Mouse (Mus musculus) thymus, adult 2 months (tissue): ENCODE results near the gene Zfp821.

Source experiments
- CTCF ChIP-seq: fragments of 200-500 bp; IDR thresholded peaks from 2 replicates; pipeline ENCODE4 v1.5.1; 2012; ENCODE audit warnings: mild to moderate bottlenecking, control low read depth, low read length, moderate library complexity, borderline replicate concordance; ENCODE audit not compliant: control insufficient read depth, poor library complexity, insufficient read depth; ENCODE audit errors: extremely low read depth
- POLR2A ChIP-seq: fragments of 200-500 bp; IDR thresholded peaks from 2 replicates; pipeline ENCODE4 v1.6.1; 2012; ENCODE audit warnings: mild to moderate bottlenecking, low read length, control low read depth, moderate library complexity; ENCODE audit not compliant: control insufficient read depth, poor library complexity, insufficient read depth; ENCODE audit errors: extremely low read depth

DNA sequence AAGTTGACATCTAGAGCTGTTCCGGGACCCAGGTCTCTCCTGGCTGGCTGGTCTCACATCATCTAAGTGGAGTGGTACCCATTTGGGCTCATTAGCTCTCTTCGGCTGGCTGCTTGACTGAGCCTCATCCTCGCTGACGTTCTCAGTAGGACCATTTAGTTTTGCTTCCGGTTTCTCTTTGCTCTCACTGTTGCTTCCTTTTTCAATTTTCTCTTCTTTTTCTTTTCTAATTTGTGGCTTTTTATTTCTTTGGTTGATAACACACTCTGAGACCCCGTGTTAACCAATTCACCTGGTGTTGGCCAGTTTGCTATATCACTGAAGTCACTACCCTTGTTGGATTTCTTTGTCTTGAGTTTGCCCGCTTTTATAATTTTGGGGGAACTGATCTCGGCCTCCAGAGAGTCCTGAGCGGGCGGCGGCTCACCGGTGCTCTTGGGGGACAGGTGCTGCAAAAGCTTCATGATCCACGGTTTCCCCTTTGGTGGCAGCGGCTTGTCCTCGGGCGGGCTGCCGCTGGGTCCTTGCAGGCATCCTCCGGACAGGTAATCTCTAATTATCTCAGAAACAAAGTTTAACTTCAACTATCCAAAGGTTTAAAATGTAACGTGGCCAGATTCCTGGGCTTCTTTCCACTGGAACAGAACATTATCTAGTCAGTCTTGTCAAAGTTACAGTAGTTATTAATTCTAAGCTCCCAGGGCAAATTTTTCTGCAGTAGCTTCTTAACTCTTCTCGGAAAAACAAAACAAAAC, 46.6 kb downstream of the Zfp821 start:
- no peak for TF ChIP-seq CTCF
- TF ChIP-seq POLR2A: no peak
